Mouse (Mus musculus): ENCODE measurements around the gene Col6a6. TPM values are rescaled to one million over a fixed set of nuclear protein-coding genes. Genes with fewer than 3 reads are reported as not detected.
A peak's percentile ranks its signal among the peaks of the same experiment; 100 is the strongest.
"Not testable (repeated sequence)": the region's sequence is repeated elsewhere in the genome, so short reads cannot be mapped to it uniquely, and the experiment has no call there.

Gene Col6a6
- polyA plus RNA-seq, 1 experiment from 2014 or later, result 0.50 TPM

DNA sequence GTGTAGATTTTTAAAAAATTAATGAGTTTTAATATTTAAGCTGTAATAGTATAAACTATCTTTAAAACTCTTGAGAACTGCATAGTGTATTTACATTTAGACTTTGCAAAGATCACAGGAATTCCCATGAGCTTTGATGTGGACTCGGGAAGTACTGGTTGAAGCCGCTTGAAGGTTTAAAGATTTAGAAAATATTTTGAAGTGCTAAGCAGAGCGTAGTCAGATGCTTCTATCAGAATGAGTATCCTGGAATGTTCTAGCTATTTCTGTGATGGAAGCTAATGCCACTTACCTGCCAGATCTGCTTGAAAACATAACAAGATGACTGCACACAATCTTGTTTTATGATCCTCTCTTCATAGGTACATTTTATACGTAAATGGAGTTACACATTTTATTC lies 157.0 kb downstream of the Col6a6 start:
- peaks cover 72% of the 10 kb centered on the region for H3K36me3 ChIP-seq
- no peaks in the 10 kb centered on the region for H3K4me1 ChIP-seq (replicated peaks)
- H3K27ac ChIP-seq, result no peak overlapping the region
- H3K9ac ChIP-seq (replicated peaks), result no peak overlapping the region
- 94% methylated on average over 4 of the region's 4 CpGs for WGBS
- no peak for ATAC-seq (ENCODE audit: insufficient number of reproducible peaks, insufficient read depth, low FRiP score, low TSS enrichment, low read depth)
- no peaks in the 10 kb centered on the region for H3K9me3 ChIP-seq
- H3K4me2 ChIP-seq, result no peak overlapping the region
- H3K27me3 ChIP-seq, result no peaks in the 10 kb centered on the region
- H3K4me3 ChIP-seq (replicated peaks), result no peak overlapping the region

DNA sequence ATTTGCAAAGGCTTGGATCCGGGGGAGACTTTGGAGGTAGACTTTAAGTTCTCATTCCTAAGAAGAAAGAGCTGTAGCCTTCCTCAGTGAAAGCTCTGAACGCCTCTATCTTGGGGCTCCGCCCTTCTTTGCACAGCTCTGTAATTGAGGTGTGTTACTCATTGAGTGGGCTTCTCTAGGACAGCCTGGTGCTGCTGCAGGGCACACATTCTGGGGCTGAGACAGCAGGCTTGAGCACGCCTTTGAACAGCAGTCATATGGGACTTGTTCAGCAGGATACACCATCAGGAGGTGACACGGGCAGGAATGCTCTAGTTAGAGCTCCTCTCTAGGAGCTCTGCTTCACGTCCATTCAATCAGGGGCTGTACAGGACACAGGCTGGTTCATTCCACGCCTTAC lies 162.7 kb downstream of the Col6a6 start:
- no peak for ATAC-seq (ENCODE audit: insufficient number of reproducible peaks, insufficient read depth, low FRiP score, low TSS enrichment, low read depth)

DNA sequence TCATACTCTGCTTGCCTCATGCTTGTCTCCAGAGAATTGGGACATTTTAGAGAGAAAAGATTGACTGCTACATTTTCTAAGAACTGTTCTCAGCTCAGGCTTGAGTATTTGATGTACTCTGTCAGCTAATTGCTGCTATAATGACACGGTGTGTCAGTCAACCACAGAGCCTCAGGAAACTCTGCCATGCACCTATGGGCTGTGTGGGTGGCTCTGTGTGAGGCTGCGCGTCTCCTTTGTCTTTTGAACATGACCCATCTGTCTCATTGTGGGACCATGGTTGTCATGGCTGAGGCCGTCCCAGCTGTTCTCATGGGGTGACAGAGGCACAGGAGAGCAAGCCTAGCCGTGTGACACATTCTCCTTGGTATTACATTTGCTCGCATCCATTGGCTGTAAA lies 168.1 kb downstream of the Col6a6 start:
- Histone ChIP-seq H3K27me3 (no peaks in the 10 kb centered on the region), H3K9ac (replicated peaks) (no peak overlapping the region), H3K4me3 (replicated peaks) (no peak overlapping the region), H3K36me3 (peaks cover 87% of the 10 kb centered on the region), H3K4me1 (replicated peaks) (no peaks in the 10 kb centered on the region), H3K4me2 (no peak overlapping the region), H3K27ac (no peak overlapping the region), H3K9me3 (no peaks in the 10 kb centered on the region)
- 90% methylated on average over 6 of the region's 6 CpGs for WGBS
- no peak for ATAC-seq (ENCODE audit: insufficient number of reproducible peaks, insufficient read depth, low FRiP score, low TSS enrichment, low read depth)

More for the DNA sequence above, 162.7 kb downstream of the Col6a6 start:
- H3K9me3 ChIP-seq, result no peaks in the 10 kb centered on the region
- no peak overlapping the region for H3K4me3 ChIP-seq (replicated peaks)
- peaks cover 83% of the 10 kb centered on the region for H3K36me3 ChIP-seq
- H3K4me1 ChIP-seq (replicated peaks), result no peaks in the 10 kb centered on the region
- no peak overlapping the region for H3K9ac ChIP-seq (replicated peaks)
- H3K27ac ChIP-seq, result no peak overlapping the region
- no peaks in the 10 kb centered on the region for H3K27me3 ChIP-seq
- H3K4me2 ChIP-seq, result no peak overlapping the region
- 82% methylated on average over 7 of the region's 7 CpGs for WGBS

DNA sequence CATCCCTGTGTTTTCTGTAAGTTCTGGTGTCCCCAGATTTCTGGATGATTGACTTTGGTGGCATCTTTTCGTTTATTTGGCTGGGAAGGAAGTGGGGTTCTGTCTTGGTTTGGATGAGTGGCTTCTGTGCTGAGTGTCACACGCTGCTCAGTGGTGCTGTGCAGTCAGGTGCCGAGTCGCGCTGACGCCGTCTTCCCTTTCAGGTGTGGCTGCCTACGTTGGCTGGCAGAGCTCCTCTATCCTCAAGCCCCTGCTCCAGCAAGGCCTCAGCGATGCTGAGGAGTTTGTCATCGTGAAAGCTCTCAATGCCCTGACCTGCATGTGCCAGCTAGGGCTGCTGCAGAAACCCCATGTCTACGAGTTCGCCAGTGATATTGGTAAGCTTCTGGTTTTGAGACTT lies 169.7 kb downstream of the Col6a6 start:
- Histone ChIP-seq H3K4me3 (replicated peaks) (no peak overlapping the region), H3K9me3 (no peaks in the 10 kb centered on the region), H3K27me3 (no peaks in the 10 kb centered on the region), H3K4me1 (replicated peaks) (no peaks in the 10 kb centered on the region), H3K27ac (no peak overlapping the region), H3K36me3 (peaks cover 85% of the 10 kb centered on the region), H3K4me2 (no peak overlapping the region), H3K9ac (replicated peaks) (no peak overlapping the region)
- no peak for ATAC-seq (ENCODE audit: insufficient number of reproducible peaks, insufficient read depth, low FRiP score, low TSS enrichment, low read depth)
- 94% methylated on average over 12 of the region's 12 CpGs for WGBS

DNA sequence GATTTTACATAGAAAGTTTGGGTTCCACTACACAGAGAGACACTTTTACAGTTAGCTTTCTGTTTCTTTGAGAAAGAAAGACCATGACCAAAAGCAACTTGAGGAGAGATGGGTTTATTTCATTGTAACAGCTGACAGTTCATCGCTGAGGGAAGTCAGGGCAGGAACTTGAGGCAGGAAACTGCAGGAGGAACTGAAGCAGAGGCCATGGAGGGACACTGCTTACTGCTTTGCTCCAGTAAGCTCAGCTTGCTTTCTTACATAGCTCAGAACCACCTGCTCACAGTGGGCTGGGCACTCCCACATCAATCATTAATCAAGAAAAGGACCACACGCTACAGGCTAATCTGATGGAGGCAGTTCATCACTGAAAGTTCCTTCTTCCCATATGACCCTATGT lies 171.8 kb downstream of the Col6a6 start:
- H3K9ac ChIP-seq (replicated peaks), result no peak overlapping the region
- H3K27ac ChIP-seq, result no peak overlapping the region
- no peaks in the 10 kb centered on the region for H3K9me3 ChIP-seq
- peaks cover 85% of the 10 kb centered on the region for H3K36me3 ChIP-seq
- no peak overlapping the region for H3K4me3 ChIP-seq (replicated peaks)
- 86% methylated on average over 2 of the region's 2 CpGs for WGBS
- no peaks in the 10 kb centered on the region for H3K4me1 ChIP-seq (replicated peaks)
- H3K27me3 ChIP-seq, result no peaks in the 10 kb centered on the region
- no peak for ATAC-seq (ENCODE audit: insufficient number of reproducible peaks, insufficient read depth, low FRiP score, low TSS enrichment, low read depth)
- H3K4me2 ChIP-seq, result no peak overlapping the region

DNA sequence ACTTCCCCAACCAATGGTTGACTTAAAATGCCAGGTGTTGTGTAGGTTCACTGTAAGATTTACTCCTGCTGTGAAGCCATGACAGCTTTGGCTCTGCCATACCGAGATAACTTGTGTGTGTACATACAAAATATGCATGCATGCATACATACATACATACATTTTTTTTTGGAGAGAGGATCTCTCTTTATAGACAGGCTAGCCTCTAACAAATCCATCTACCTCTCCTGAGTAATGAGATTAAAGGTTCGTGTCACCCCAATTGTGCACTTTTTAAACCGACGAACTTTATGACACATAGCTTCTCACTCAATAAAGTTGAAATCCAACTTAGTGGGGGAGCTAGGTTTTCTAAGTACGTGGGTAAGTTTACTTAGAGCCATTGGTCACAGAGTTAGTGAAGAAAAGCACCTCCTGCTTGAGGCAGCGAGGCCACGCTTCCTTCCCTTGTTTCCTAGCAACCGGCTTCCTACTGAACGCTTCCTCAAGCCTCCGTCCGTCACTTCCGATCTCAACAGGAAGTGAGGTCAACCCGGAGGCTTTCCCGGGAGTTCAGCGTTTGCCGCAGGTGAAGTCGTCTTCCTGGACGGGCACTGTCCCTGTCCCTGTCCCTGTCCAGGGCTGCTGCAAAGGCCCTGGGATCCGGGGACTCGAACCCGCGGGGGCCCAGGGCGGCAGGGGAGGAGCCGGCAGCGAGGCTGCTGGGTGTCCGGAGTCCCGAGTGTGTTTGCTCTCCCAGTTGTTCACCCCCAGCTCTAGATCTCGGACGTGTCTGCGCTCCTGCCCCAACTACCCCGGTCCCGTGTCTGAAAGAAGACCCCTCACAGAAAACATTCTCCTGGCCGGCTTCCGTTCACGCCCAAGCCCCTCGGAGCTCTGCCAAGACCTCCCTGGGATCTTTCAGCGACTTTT lies 185.2 kb downstream of the Col6a6 start, which contains the start of gene Pik3r4:
Gene Pik3r4, plus strand, starts transcription at position 519 of the 912 bp plus-strand sequence.
- peaks cover 30% of the 10 kb centered on the region for H3K36me3 ChIP-seq
- H3K9ac ChIP-seq (replicated peaks), result peak within 1 kb of the TSS; percentile 86
- peak within 1 kb of the TSS; percentile 70; the same call in 1 of the 2 replicates for H3K27ac ChIP-seq
- H3K9me3 ChIP-seq, result no peaks in the 10 kb centered on the region
- ATAC-seq (ENCODE audit: insufficient number of reproducible peaks, insufficient read depth, low FRiP score, low TSS enrichment, low read depth), result peak; percentile 83
- WGBS, result 7% methylated on average over 37 of the region's 37 CpGs
- peak within 1 kb of the TSS; percentile 77 for H3K4me2 ChIP-seq
- no peaks in the 10 kb centered on the region for H3K27me3 ChIP-seq
- peak within 1 kb of the TSS; percentile 88 for H3K4me3 ChIP-seq (replicated peaks)
- H3K4me1 ChIP-seq (replicated peaks), result peaks cover 9% of the 10 kb centered on the region; the same call in 1 of the 2 replicates

DNA sequence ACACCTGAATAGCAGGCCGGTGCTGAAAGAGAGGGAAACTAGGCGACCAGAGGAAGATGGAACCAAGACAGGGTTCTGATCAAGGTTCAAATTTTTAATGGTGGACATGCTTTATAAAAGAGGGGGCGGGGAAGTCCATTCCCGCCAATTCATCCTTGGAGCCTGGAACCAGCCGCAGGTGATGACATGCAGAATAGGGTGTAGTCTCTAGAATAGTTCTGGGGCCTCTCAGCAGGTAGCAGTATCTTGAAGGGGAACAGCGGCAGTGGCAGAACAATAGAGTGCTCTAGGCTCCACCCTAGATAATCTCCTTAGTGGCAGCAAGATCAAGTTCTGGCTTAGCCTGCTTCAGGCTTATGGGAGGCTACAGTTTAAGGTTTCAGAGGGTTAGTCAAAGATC lies 186.6 kb downstream of the Col6a6 start:
- H3K9me3 ChIP-seq; ATAC-seq (ENCODE audit: insufficient number of reproducible peaks, insufficient read depth, low FRiP score, low TSS enrichment, low read depth); H3K27me3 ChIP-seq; H3K27ac ChIP-seq; H3K4me3 ChIP-seq (replicated peaks); H3K4me1 ChIP-seq (replicated peaks); H3K9ac ChIP-seq (replicated peaks); H3K4me2 ChIP-seq: not testable (repeated sequence)
- H3K36me3 ChIP-seq, result peaks cover 20% of the 10 kb centered on the region
- 84% methylated on average over 6 of the region's 6 CpGs for WGBS

Other genes with a start within 250 kb of the Col6a6 start
- gene Pik3r4, start 185.2 kb downstream of the Col6a6 start, polyA plus RNA-seq (2016; fragmentation: Nextera tagmentation; extraction: Ambion mirVana), result 28.8 and 31.8 TPM in 2 replicates
- gene Col6a5, start 132.5 kb upstream of the Col6a6 start, polyA plus RNA-seq (2016; fragmentation: Nextera tagmentation; extraction: Ambion mirVana), result 0.43 and 0.70 TPM in 2 replicates